Mouse (Mus musculus) embryonic facial prominence, embryonic 10.5 days (tissue): ENCODE results near the gene Ccdc47. TPM values are rescaled to one million over a fixed set of nuclear protein-coding genes. Genes with fewer than 3 reads are reported as not detected.
"Not testable (repeated sequence)": the region's sequence is repeated elsewhere in the genome, so short reads cannot be mapped to it uniquely, and the experiment has no call there.

Experiments
- DNase-seq: peaks from one replicate; pipeline ENCODE4 v3.0.0-alpha.2; 2017; ENCODE audit warnings: low spot score
- H3K27ac ChIP-seq: fragments of 300-500 bp; sonication (generic); replicated peaks from 2 replicates; pipeline ENCODE4 v1.5.1; 2016; ENCODE audit warnings: mild to moderate bottlenecking
- H3K27me3 ChIP-seq: fragments of 300-500 bp; sonication (generic); replicated peaks from 2 replicates; pipeline ENCODE4 v1.6.1; 2016; ENCODE audit warnings: low read depth, mild to moderate bottlenecking; ENCODE audit not compliant: poor library complexity, severe bottlenecking
- H3K36me3 ChIP-seq: fragments of 300-500 bp; sonication (generic); replicated peaks from 2 replicates; pipeline ENCODE4 v1.6.1; 2016; ENCODE audit warnings: mild to moderate bottlenecking, moderate library complexity
- H3K4me1 ChIP-seq: fragments of 300-500 bp; sonication (generic); 2 replicates; pipeline ENCODE4 v1.6.1; 2016
- H3K4me3 ChIP-seq: fragments of 300-500 bp; sonication (generic); 2 replicates; pipeline ENCODE4 v1.5.1; 2016; ENCODE audit warnings: mild to moderate bottlenecking, moderate library complexity
- H3K9me3 ChIP-seq: fragments of 300-500 bp; sonication (generic); 2 replicates; pipeline ENCODE4 v1.6.1; 2016; ENCODE audit warnings: mild to moderate bottlenecking
- WGBS: fragments of 180-500 bp; shearing (Covaris S2); methylation state at CpG from one replicate; pipeline ENCODE4 v1.1.7; 2016; 5-methylcytosine and 5-hydroxymethylcytosine counted together
- polyA plus RNA-seq: library from polyadenylated mRNA; unstranded; fragments of >200 nt; fragmentation: Nextera tagmentation; extraction: Ambion mirVana; gene quantifications from 2 replicates; pipeline ENCODE4 v1.2.1, GENCODE M21; 2016

Ccdc47 gene
- polyA plus RNA-seq: 71.2 and 72.9 TPM in 2 replicates

DNA sequence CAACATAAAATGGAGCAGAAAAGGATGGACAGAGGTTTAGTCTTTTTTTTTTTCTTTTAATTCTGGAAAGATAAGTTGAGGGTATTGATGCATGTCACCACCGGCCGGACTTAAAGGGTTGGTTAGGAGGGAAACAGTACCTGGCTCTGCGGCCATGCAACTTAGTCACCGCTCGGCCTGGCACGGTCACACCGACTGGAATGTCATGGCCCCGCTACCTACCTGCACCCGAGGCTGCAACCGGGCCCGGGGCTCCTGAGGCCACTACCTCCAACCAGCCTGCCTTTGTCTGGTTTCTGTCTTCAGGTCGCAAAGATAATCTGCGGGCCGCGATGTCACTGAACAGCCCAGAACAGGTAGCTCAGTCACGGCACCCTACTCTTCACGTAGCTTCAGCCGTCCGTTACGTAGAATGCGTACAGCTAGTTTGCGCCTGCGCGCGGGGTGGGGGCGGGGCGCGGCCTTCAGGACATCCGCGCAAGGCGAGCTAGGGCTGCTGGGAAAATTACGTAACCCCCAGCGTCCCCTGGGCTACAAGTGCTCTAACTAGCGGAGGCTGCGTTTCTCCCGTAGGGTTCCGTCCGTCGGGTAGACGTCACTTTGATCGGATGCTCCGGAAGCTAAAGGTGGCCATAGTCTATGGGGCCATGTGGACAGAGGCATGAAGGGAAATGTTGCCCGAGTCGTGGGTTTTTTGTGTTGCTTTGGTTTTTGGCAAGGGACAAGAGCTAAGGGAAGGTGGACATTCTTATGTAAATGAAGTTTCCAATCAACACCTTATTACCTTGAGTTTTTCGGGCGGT, at the start of gene Ccdc47:
Gene Ccdc47, minus strand, starts transcription at position 418 of the 803 bp plus-strand sequence.
- DNase-seq: peak; percentile 97
- peak within 1 kb of the TSS; percentile 94 for H3K27ac ChIP-seq
- H3K4me3 ChIP-seq: peak within 1 kb of the TSS; percentile 82
- no peaks in the 10 kb centered on the region for H3K27me3 ChIP-seq
- peaks cover 23% of the 10 kb centered on the region for H3K4me1 ChIP-seq
- under 1% methylated on average over 46 of the region's 46 CpGs for WGBS
- H3K36me3 ChIP-seq: peaks cover 33% of the 10 kb centered on the region
- no peaks in the 10 kb centered on the region for H3K9me3 ChIP-seq

GRCm38 (mm10) chr11:106265570-106265969, 49.4 kb upstream of the Ccdc47 start:
- H3K27me3 ChIP-seq: no peaks in the 10 kb centered on the region
- H3K27ac ChIP-seq: no peak overlapping the region
- peaks cover 31% of the 10 kb centered on the region for H3K4me1 ChIP-seq
- H3K9me3 ChIP-seq: no peaks in the 10 kb centered on the region
- peaks cover 89% of the 10 kb centered on the region for H3K36me3 ChIP-seq
- DNase-seq: no peak
- H3K4me3 ChIP-seq: no peak overlapping the region
- WGBS: 94% methylated on average over 4 of the region's 4 CpGs

GRCm38 (mm10) chr11:106264988-106265387, 48.8 kb upstream of the Ccdc47 start:
- Histone ChIP-seq H3K36me3 (peaks cover 89% of the 10 kb centered on the region), H3K27ac (no peak overlapping the region), H3K27me3 (no peaks in the 10 kb centered on the region), H3K9me3 (no peaks in the 10 kb centered on the region), H3K4me3 (no peak overlapping the region), H3K4me1 (peaks cover 25% of the 10 kb centered on the region)
- 95% methylated on average over 15 of the region's 15 CpGs for WGBS
- no peak for DNase-seq

DNA sequence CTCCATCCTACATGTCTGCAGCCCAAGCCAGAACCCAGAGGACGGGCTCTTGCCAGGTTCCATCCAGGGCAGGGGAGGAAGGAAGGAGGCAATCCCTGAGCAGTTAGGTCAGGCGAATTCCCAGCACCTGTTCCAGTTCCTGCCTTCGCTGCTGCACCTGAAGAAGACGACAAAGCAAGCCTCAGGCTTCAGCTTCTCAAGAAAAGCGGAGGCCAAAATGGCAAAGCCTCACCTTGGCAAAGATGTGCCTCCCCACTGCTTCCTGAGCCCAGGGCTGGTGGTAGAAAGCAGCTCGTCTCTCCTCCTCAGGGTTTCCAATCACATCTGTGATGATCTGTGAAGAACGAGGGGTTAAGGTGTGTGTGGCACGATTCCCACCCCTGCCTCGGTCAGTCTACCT, 47.8 kb upstream of the Ccdc47 start:
- H3K27ac ChIP-seq: no peak overlapping the region
- no peak overlapping the region for H3K4me3 ChIP-seq
- no peak for DNase-seq
- H3K9me3 ChIP-seq: no peaks in the 10 kb centered on the region
- H3K4me1 ChIP-seq: peaks cover 19% of the 10 kb centered on the region
- H3K27me3 ChIP-seq: no peaks in the 10 kb centered on the region
- 93% methylated on average over 9 of the region's 9 CpGs for whole genome bisulfite sequencing
- H3K36me3 ChIP-seq: peaks cover 99% of the 10 kb centered on the region

- peaks cover 13% of the 10 kb centered on the region for H3K4me1 ChIP-seq
- peaks cover 90% of the 10 kb centered on the region for H3K36me3 ChIP-seq
- no peak overlapping the region for H3K4me3 ChIP-seq
- WGBS: 90% methylated on average over 14 of the region's 14 CpGs
- H3K9me3 ChIP-seq: no peaks in the 10 kb centered on the region
- no peak overlapping the region for H3K27ac ChIP-seq
- no peak for DNase-seq
- H3K27me3 ChIP-seq: no peaks in the 10 kb centered on the region
Measured at GRCm38 (mm10) chr11:106260826-106261450, 44.8 kb upstream of the Ccdc47 start.

- Histone ChIP-seq H3K27ac (peak overlapping the region; percentile 92), H3K9me3 (no peaks in the 10 kb centered on the region), H3K4me1 (peaks cover 25% of the 10 kb centered on the region), H3K36me3 (peaks cover 76% of the 10 kb centered on the region), H3K4me3 (peak overlapping the region; percentile 82), H3K27me3 (no peaks in the 10 kb centered on the region)
- whole genome bisulfite sequencing: 69% methylated on average over 5 of the region's 5 CpGs
- no peak for DNase-seq
Measured at GRCm38 (mm10) chr11:106256775-106257174, 40.6 kb upstream of the Ccdc47 start.

GRCm38 (mm10) chr11:106255685-106256451, 39.7 kb upstream of the Ccdc47 start, which contains the start of the genes Ftsj3 and Psmc5:
Ftsj3 (minus strand) TSS chr11:106256079.
Psmc5 (plus strand) TSS chr11:106256154.
- WGBS: under 1% methylated on average over 42 of the region's 42 CpGs
- Histone ChIP-seq H3K4me1 (peaks cover 25% of the 10 kb centered on the region), H3K9me3 (no peaks in the 10 kb centered on the region), H3K36me3 (peaks cover 76% of the 10 kb centered on the region), H3K27me3 (no peaks in the 10 kb centered on the region), H3K4me3 (peak within 1 kb of the TSS; percentile 82), H3K27ac (peak within 1 kb of the TSS; percentile 92)
- peak; percentile 97 for DNase-seq

- Histone ChIP-seq H3K27me3 (no peaks in the 10 kb centered on the region), H3K4me1 (peaks cover 25% of the 10 kb centered on the region), H3K9me3 (no peaks in the 10 kb centered on the region), H3K27ac (peak overlapping the region; percentile 92), H3K4me3 (peak overlapping the region; percentile 82), H3K36me3 (peaks cover 76% of the 10 kb centered on the region)
- WGBS: 4% methylated on average over 22 of the region's 22 CpGs
- DNase-seq: no peak
Measured at GRCm38 (mm10) chr11:106255174-106255573, 39.0 kb upstream of the Ccdc47 start.

GRCm38 (mm10) chr11:106254767-106255166, 38.6 kb upstream of the Ccdc47 start:
- no peak for DNase-seq
- H3K27me3 ChIP-seq: no peaks in the 10 kb centered on the region
- WGBS: 17% methylated on average over 2 of the region's 2 CpGs
- H3K4me1 ChIP-seq: peaks cover 25% of the 10 kb centered on the region
- H3K36me3 ChIP-seq: peaks cover 76% of the 10 kb centered on the region
- peak overlapping the region; percentile 82 for H3K4me3 ChIP-seq
- no peaks in the 10 kb centered on the region for H3K9me3 ChIP-seq
- H3K27ac ChIP-seq: 0 out of 2 replicates have a peak overlapping the region, but pooled peaks have one; percentile 92

DNA sequence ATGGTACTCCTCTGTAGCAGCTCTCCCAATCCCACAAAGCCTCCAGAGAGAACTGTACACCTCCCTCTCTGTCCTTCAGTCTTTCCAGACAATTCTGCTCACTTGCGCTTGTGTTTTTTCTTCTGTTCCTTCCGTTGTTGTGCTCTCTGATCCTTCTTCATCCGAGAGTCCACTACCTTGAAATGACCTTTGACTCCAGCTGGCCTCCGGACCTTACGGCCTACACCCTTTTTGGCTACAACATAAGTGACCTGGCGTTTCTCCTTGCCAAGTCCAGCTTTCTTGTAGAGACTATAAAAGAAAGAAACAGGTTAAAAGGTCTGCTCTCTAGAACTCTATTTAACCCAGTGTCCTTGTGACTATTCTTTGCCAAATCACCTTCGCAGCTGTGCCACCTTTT, 33.2 kb upstream of the Ccdc47 start:
- 89% methylated on average over 7 of the region's 7 CpGs for WGBS
- peaks cover 100% of the 10 kb centered on the region for H3K36me3 ChIP-seq
- peaks cover 2% of the 10 kb centered on the region for H3K4me1 ChIP-seq

GRCm38 (mm10) chr11:106246834-106247233, 30.7 kb upstream of the Ccdc47 start:
- no peak for DNase-seq
- Histone ChIP-seq H3K36me3 (peaks cover 100% of the 10 kb centered on the region), H3K9me3 (peaks cover 4% of the 10 kb centered on the region; the same call in 1 of the 2 replicates), H3K27me3 (no peaks in the 10 kb centered on the region), H3K4me1 (no peaks in the 10 kb centered on the region), H3K27ac (no peak overlapping the region), H3K4me3 (no peak overlapping the region)
- WGBS: 94% methylated on average over 1 of the region's 1 CpGs

More for the DNA sequence above, 33.2 kb upstream of the Ccdc47 start:
- Histone ChIP-seq H3K9me3 (peaks cover 4% of the 10 kb centered on the region; the same call in 1 of the 2 replicates), H3K27ac (no peak overlapping the region), H3K4me3 (no peak overlapping the region), H3K27me3 (no peaks in the 10 kb centered on the region)
- DNase-seq: no peak

- H3K4me3 ChIP-seq, H3K27me3 ChIP-seq, H3K27ac ChIP-seq, H3K9me3 ChIP-seq, H3K4me1 ChIP-seq, DNase-seq: not testable (repeated sequence)
- 82% methylated on average over 8 of the region's 8 CpGs for WGBS
- peaks cover 98% of the 10 kb centered on the region for H3K36me3 ChIP-seq
Measured at GRCm38 (mm10) chr11:106233978-106234377, 17.8 kb upstream of the Ccdc47 start.
